Mouse (Mus musculus): Measurements from ENCODE around the gene Lzts2. TPM values are rescaled to one million over a fixed set of nuclear protein-coding genes. Genes with fewer than 3 reads are reported as not detected.
A peak's percentile ranks its signal among the peaks of the same experiment; 100 is the strongest.
"Not testable (repeated sequence)": the region's sequence is repeated elsewhere in the genome, so short reads cannot be mapped to it uniquely, and the experiment has no call there.

Gene Lzts2
- total RNA-seq, 1 experiment from 2014 or later: 101 TPM

DNA sequence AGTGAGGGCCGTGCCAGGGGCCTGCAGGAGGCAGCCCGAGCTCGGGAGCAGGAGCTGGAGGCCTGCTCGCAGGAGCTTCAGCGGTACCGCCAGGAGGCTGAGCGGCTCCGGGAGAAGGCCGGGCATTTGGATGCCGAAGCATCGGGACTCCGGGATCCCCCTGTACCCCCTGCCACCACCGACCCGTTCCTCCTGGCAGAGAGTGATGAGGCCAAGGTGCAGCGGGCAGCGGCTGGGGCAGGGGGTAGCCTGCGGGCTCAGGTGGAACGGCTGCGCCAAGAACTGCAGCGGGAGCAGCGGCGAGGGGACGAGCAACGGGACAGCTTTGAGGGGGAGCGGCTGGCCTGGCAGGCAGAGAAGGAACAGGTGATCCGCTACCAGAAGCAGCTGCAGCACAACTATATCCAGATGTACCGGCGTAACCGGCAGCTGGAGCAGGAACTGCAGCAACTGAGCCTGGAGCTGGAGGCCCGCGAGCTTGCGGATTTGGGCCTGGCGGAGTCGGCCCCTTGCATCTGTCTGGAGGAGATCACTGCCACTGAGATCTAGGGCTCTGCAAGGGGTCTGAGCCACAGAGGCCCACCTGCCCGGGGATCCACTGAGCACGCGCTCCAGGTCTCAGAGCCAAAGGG is 11.8 kb downstream of the Lzts2 start:
- DNase-seq: no peak

DNA sequence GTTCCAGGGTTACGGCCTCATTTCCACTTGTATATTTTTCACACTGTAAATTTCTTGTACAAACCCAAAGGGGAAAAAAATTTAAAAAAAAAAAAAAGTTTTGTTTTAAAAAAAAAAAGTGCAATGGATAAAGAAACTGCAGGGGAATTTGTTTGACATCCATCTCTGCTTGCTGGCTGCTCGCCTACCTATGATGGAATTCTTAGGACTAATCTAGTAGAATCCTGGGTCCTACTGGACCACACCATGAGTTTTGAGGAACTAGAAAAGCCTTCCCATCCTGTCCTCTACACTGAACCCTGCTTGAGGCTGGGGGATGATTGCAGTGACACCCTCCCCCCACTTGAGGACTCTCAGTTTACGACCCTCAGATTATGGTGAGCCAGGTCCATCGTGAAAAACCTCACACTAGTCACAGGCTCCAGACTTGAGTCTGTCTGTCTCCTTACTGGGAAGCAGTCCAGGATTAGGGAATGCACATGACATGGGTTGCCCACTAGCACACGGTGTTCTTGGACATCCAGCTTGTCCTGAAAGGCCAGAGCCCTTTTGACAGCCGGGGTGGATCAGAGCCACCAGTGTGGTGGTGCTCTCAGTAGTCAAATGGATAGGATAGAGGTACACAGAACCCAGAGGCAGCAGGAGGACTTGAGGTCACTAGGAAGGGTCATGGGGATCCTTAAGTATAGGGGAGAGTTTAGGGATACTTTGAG is 12.9 kb downstream of the Lzts2 start:
- no peak for DNase-seq

DNA sequence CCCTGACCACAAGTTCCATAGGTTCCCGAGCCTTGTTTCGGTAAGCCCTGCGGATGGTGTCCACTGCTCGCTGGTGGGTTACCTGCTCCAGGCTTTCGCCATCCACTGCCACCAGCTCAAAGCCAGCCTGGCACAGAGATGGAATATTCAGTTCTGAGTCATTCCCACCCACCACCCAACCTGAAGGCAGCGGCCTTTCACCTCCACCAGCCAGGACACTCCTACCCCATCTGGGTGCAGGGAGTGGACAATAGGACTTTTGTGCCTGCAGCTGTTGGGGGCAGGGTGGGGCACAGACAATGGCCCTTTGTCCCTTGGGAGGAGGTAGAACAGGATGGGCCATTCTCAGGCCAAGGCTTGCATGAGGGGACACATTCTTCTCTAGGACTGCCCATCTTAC is 13.6 kb downstream of the Lzts2 start:
- DNase-seq: no peak

DNA sequence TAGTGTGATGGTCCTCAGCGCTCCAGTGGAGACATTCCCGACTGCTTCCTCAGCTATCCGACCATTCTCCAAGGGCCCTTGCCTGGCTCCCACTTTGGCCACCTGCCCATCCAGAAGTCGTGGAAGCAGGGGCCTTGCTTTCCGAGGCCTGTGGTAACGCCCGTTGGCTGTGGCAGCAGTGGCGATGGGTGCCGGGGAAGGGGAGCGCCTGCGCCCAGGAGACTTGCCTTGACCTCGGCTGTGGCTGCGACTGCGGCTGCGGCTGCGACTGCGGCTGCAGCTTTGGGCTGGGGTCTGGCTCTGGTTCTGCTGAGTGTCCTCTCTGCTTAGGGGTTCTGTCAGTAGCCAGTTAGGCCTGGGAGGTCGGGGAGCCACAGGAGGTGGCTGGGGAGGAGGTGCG is 14.5 kb downstream of the Lzts2 start:
- no peak for DNase-seq

DNA sequence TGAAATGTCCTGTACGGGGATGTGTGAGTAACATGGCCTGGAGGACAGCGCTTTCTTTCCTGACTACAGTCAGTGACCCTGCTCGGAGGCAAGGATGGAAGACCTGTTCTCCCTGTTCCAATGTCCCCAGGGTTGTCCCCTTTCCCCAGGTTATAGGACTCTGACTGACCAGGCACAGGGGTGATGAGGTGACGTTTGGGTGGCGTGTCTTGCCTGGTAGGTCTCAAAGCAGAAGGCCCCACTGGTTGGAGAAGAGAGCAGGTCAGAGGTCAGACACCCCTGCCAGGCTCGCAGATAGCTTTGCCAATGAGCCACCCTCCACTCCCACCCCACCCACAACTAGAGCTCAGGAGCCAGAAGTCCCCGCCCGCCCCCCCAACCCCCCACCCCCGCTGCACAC is 15.4 kb downstream of the Lzts2 start:
- no peak for DNase-seq

DNA sequence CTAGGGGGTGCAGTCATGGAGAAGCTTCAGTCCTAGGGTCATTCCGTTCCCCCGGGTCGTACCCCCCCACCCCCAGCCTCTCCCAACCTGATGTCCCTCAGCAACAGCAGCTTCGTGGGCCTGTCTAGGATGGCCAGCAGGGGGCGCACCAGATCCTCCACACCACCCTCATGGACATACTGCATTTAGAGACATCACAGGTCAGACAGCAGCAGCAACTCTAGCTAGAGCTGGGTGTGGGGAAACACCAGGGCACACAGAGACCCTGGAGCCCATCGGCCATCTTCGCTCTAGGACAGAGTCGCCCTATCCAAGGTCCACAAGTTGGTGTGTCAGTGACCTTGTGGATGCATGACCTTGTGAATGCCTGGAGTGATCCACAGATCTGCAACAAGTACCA is 15.9 kb downstream of the Lzts2 start:
- peak; percentile 71 for DNase-seq

DNA sequence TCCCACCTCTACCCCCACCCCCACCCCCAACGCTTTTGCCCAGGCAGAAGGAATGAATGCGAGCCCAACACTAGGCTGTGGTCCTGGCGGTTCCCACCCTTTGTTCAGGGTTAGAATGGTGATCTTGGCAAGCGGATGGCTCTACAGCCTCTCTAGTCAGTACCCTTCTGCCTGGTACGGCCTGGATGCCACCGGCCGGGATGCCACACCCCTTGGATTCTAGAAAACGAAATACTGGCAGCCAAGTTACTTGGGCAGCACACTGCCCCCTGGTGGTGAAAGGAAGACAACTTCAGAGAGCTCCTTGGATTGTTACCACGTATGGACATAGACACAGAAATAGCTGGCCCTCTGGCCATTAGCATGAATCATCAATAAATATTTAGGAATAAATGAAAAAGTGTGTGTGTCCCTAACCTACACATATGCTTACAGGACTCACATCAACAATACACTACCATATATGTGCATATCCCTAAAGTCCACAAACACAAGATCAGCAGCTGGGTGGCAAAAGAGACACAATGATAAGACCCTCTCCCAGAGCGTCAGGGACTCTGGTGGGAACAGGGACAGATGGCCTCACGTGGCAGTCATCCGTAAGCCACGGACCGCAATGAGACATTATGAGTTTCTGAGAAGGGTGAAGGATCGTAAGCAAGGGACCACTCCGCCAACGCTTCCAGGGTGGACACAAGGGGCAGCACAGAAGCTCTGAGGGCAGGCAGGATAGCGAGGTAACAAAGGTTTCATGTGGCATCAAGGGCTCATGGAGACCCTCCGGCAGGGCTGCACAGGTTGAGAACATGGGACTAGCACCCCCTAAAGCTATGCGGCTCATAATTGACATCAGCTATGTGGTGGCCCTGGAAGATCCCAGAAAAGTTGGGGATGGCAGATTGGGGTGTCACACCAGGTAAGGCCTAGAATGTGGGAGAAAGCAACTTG is 16.8 kb downstream of the Lzts2 start:
- peak; percentile 75 for DNase-seq

DNA sequence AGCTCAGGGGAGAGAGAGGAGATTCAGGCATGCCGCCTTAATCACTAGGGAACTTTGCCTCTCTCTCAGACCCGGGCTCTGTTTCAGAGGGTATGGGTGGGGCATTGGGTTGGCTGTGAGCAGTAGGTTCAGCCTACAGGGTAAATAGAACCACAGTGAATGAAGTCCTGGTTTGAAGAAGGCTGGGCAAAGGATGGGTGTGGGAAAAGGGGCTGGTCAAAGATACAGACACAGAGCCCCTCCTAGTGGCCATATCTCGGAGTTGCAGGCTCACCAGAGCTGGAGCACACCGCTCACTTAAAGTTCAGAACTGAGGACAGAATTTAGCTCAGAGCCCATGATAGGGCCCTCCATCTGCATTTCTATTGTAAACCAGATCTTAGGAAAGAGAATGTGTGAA is 17.6 kb downstream of the Lzts2 start:
- DNase-seq: peak; percentile 76

DNA sequence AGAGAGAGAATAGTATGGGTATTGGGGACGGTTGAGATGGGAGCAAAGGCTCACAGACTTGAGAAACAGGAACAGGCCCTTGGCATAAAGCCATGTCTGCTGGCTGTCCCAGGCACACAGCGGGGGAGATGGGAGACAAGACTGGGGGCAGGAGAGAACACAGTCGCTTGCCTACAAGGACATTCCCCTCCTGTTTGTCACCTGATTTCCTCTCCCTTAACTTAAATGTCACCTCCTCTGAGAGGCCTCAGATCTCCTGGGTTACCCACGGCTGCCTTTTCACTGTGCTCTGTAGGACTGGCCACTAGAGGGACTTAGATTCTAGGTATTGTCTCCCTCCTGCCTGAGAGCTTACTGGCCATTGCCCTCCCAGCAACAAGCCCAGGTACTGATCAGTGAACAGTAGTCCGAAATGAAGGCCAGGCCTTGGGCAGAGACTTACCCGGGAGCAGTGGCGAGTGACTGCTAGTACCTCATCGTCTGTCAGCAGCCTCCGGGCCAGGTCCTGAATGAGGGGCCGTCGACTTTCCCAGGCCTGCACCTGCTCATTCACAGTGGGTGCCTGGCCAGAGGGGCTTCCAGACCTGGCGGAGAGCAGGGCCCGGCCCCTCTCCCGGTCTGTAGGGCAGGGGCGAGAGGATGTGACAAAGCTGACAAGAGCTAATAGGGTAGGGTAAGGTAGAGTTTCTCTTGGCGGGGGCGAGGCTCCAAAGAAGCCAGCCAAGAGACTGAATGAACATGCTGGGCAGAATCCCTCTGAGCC is 18.5 kb downstream of the Lzts2 start:
- DNase-seq: no peak

DNA sequence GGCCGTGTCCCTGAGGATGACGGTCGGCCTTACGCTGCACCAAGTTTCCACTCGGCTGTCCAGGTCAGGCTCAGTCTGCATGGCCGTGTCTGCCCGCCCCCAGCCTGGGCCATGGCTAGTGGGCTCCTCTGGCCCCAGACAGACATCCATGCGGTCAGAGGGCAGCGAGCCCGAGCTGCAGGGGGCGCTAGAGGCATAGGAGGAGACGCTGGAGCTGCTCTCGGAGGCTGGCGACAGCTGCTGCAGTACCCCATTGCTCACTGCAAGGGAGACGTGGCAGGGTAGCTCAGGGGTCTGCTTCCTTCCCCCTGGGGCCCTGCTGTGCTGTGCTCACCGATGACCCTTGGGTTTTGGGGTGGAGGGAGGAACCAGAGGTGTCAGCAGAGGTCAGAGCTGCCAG is 22.7 kb downstream of the Lzts2 start:
- peak; percentile 80 for DNase-seq

DNA sequence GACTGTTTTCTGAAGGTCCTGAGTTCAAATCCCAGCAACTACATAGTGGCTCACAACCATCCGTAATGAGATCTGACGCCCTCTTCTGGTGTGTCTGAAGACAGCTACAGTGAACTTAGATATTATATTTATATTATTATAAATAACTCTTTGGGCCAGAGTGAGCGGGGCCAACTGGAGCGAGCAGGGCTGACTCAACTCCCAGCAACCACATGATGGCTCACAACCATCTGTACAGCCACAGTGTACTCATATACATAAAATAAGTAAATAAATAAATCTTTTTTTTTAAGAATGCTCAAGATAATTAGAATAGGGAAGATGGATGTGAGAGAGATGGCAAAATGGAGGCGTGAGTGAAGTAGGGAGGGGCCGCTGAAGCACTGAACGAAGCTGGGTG is 24.0 kb downstream of the Lzts2 start:
- DNase-seq: not testable (repeated sequence)

DNA sequence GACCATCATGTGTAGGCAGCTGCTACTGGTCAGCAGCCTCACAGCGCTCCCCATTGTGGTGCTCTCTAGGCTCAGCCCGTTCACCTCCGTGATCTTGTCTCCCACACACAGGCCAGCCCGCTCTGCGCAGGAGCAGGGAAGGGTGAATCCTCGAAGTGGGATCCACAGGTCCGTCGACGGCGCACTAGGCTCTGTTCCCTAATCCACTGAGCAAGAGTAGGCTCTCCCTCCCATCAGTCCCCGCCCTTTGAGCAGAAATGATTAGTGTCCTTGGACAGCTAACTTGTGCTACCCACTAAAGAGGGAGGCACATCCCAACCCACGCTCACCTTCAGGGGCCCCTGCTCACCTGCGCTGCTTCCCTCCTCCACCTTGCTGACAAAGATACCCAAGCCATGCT is 26.0 kb downstream of the Lzts2 start:
- no peak for DNase-seq

DNA sequence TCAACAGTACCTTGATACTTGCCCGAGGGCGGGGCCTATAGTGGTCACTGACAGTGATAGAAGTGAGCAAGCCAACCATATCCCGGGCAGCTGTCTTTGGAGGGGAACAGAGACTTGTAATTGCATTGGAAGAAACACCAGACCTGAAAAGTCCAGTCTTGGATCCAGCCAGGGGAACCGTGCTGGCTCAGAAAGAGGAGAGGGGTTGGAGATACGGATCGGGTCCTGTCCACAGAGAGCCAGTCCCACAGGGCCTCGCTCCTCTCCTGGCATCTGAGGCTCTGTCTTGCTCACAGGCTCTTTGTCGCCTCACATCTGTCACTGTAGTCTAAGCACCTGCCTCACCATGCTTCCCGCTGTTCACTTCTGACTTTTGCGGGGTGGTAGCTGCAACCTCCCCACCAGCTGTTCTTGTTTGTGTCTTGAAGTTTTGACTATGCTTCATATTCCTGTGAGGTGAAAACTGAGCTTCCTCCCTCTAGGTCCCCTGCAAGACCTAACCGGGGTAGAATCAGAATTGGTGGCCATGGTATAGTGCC is 30.2 kb downstream of the Lzts2 start:
- DNase-seq: no peak

DNA sequence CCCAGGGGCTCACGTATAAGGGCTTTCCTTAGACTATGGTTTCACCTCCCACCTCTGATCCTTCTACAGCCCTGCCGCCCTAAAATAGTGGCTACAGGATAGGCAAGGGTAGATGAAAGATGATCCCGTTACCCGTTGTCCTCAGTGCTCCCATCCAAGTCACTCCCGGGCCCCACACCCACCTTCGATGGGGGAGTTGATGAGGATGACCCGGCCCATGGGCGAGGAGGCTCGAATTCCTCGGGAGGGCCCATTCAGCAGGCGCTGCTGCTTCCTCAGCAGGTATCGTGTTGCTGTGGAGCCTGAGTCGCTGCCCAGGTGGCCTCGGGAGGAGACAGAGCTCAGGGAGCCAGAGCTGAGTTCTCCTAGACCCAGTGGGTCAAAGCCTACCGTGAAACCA is 31.0 kb downstream of the Lzts2 start:
- DNase-seq: no peak

DNA sequence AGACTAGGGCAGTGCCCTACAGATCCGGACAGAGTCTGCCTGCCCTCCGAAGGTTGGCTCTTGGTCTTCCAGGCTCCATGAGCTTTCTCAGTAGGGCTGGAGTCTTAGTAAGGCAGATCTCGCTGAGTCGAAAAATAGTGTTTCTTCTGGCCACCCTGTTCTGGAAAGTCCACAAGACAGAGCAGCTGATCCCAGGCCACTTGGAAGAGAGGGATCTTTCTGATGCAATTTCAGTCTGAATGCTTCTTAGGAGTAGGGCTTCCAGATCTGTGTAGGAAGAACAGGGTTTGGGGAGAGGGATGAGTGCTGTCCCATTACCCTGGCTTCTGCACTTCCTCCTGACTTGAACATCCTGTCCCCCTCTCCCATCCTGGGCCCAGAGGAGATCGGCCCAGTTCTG is 31.4 kb downstream of the Lzts2 start, which contains the start of gene Pdzd7:
TSS of gene Pdzd7 (minus strand) at position 67 of the 400 bp plus-strand sequence.
- no peak for DNase-seq

DNA sequence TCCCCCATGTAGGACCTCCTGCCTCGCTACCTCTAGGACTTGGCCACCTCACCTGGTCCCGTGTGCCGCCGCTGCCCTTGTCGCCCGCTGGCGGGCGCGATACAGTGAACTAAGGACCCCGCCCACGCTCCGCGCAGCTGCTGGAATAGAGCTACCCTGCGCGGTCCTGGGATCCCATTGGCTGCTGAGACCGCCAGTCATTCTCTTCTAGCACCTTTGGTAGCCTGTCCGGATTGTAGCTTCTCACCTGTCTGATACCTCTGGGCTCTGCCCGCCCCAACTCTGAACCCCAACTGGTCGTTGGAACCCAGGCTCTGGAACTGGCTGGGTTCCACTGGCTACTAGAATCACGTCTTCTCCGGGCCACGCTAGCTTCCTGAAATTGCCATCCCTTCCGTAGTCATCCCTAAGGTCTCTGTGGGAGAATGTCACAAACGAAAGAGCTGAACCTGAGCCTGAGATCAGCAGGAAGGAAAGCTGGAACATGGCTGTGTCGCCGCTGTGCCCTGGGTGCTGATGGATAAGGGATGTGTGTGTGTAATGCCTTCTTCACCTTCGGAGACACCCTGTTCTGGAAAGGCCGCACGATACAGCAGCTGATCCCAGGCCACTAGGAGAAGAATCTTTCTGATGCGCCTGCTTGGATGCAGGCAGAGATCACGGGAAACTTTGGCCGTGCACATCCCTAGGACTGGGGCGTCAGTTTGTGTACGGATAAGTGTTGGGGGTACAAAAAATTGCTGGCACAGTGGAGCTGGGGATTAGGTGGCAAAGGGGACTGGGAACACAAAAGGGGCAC is 32.5 kb downstream of the Lzts2 start:
- DNase-seq: peak; percentile 87

DNA sequence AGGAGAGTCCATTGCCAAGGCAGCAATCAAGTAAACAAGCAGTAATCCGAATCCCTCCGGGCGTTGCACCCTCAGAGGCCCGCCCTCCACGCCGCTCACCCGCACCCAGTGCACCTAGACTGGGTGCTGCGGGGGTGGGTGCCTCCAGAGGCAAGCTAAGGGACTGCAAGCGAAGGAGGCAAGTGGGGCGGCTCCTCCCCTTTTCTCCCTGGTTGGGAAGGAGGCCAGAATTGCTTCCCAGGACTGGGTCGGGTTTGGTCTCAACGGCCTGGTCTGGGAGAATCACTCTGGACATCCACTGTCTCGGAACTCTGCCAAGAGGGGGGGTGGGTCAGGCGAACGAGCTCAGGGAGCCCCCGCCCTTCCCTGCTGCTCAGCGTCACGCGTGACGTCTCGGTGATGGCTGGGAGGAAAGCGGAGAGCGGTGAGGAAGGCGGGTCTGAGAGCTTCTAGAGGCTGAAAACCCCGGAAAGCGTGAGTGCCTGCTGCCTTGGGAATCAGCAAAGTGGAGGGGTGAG is 33.3 kb downstream of the Lzts2 start, which contains the start of gene Sfxn3:
TSS of gene Sfxn3 (plus strand) at position 87 of the 518 bp plus-strand sequence.
- DNase-seq: peak; percentile 93

DNA sequence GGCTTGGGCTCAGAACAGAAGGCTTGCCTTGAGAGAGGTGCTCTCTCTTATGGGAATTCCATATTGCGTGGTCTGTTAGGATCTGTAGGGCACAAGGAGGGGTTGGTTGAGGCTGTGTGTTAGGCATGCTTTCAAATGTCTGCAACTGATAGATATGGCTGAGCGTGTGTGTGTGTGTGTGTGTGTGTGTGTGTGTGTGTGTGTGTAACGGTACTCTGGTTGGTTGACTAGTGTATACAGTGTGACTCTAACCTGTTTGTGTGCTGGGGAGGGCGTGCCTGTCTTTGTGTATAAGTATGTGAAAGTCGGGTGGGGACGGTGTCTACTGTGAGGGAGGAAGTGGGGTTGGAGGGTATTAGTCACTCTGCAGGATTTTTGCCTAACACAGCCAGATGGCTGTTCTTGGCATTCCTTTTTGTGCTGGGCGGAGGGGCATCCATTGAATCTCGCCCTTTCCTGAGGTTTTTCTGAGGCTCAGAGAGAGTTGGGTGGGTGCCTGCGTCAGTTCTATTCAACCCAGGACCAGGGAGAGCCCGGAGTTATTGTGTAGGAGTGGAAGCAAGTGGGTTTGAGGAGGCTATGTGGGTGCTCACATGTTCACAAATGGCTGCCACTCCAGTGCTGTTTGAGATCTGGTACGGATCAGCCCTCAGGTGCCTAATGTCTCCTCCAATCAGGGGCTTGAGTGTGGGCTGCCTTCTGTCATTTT is 33.9 kb downstream of the Lzts2 start:
- DNase-seq: no peak

DNA sequence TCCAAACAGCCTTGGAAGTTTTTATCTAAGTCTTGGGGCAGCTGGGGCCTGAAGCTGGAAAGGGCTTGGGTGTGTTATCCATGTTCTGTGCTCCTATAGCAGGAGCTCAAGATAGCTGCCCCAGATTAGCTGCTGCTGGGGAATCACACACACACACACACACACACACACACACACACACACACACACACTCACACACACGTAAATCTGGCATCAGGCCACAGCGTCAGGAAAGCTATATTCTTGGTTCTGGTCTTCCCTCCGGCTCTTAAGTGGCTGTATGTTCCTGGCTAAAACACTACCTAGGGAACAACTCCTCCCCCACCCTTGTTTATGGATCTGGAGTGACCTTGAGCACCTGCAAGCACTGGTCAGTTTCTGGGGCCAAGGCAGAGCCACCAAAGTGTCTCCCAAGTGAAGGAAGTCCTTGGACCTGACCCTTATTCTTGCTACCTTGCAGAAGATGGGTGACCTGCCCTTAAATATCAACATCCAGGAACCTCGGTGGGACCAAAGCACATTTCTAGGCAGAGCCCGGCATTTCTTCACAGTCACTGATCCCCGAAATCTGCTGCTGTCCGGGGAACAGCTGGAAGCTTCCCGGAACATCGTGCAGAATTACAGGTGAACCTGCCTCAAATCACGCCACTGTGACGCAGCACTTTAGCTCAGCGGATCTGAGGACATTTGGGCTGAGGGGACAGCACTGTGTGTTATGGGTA is 34.6 kb downstream of the Lzts2 start:
- no peak for DNase-seq
